Mouse (Mus musculus): ENCODE measurements around the gene Sdk2.

Sdk2 gene

GRCm38 (mm10) chr11:113771187-113771586 is 295.7 kb downstream of the Sdk2 start:
- intact Hi-C loops (cut with DNase I) = no loop called here

GRCm38 (mm10) chr11:113768356-113768755 is 298.5 kb downstream of the Sdk2 start:
- intact Hi-C loops (cut with DNase I) = no loop called here

- intact Hi-C loops (cut with DNase I) = no loop called here
These were observed 299.6 kb downstream of the Sdk2 start for GRCm38 (mm10) chr11:113767285-113767684.

GRCm38 (mm10) chr11:113766284-113766985 is 300.4 kb downstream of the Sdk2 start:
- intact Hi-C loops (cut with DNase I) = no loop called here

- intact Hi-C loops (cut with DNase I) = no loop called here
These were observed 302.6 kb downstream of the Sdk2 start for GRCm38 (mm10) chr11:113764132-113764849.

- intact Hi-C loops (cut with DNase I) = no loop called here
These were observed 303.4 kb downstream of the Sdk2 start for GRCm38 (mm10) chr11:113763449-113763848.

- intact Hi-C loops (cut with DNase I) = no loop called here
These were observed 304.6 kb downstream of the Sdk2 start for GRCm38 (mm10) chr11:113762136-113762797.

- intact Hi-C loops (cut with DNase I) = no loop called here
These were observed 305.2 kb downstream of the Sdk2 start for GRCm38 (mm10) chr11:113761646-113762045.

GRCm38 (mm10) chr11:113760476-113760875 is 306.4 kb downstream of the Sdk2 start:
- intact Hi-C loops (cut with DNase I) = no loop called here

GRCm38 (mm10) chr11:113758851-113759250 is 308.0 kb downstream of the Sdk2 start:
- intact Hi-C loops (cut with DNase I) = no loop called here

GRCm38 (mm10) chr11:113756578-113756977 is 310.3 kb downstream of the Sdk2 start:
- intact Hi-C loops (cut with DNase I) = no loop called here

- intact Hi-C loops (cut with DNase I) = no loop called here
These were observed 311.0 kb downstream of the Sdk2 start for GRCm38 (mm10) chr11:113755878-113756277.

GRCm38 (mm10) chr11:113754845-113755244 is 312.0 kb downstream of the Sdk2 start:
- intact Hi-C loops (cut with DNase I) = no loop called here

- intact Hi-C loops (cut with DNase I) = no loop called here
These were observed 314.0 kb downstream of the Sdk2 start for GRCm38 (mm10) chr11:113752685-113753430.

GRCm38 (mm10) chr11:113752158-113752661 is 314.6 kb downstream of the Sdk2 start:
- intact Hi-C loops (cut with DNase I) = no loop called here

GRCm38 (mm10) chr11:113751484-113752084 is 315.3 kb downstream of the Sdk2 start, which contains the start of gene Cdc42ep4:
TSS of gene Cdc42ep4 (minus strand) at chr11:113751881.
- intact Hi-C loops (cut with DNase I) = no loop called here

GRCm38 (mm10) chr11:113750571-113751483 is 316.0 kb downstream of the Sdk2 start:
- intact Hi-C loops (cut with DNase I) = no loop called here

GRCm38 (mm10) chr11:113749749-113750351 is 317.0 kb downstream of the Sdk2 start:
- intact Hi-C loops (cut with DNase I) = loop anchor here (5.0 kb wide), 1 partner anchor 47 kb away; no protein-coding TSS in a partner anchor

All from adrenal gland (tissue).